Mouse (Mus musculus): ENCODE results near the gene Slc17a5.

DNA sequence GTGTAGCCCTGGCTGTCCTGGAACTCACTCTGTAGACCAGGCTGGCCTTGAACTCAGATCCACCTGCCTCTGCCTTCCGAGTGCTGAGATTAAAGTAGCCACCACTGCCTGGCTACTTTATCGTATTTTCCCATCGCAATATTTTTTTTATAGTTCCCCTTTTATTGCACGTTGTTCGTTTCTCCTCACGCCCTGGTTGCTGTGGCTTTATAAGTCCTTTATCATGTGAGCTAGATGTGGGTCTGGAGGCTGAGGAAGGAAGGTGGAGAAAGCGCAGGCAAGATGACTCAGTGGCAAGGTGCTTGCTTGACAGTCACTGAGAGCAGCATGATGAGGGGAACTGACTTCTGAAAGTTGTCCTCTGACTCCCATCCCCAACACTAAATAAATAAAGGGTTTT lies 9.0 kb downstream of the Slc17a5 start:
- TF ChIP-seq GATA1 (IDR thresholded peaks at IDR 0.05; ENCODE audit: low read length) = no peak
- TF ChIP-seq TAL1 (IDR thresholded peaks at IDR 0.05; ENCODE audit: low read length) = no peak

Measured in erythroblast, embryonic 14.5 days (primary cell).